Mouse (Mus musculus): Measurements from ENCODE around the gene Mical3. TPM values are rescaled to one million over a fixed set of nuclear protein-coding genes. Genes with fewer than 3 reads are reported as not detected.

Gene Mical3
- polyA plus RNA-seq, 1 experiment from 2014 or later = 51.7 TPM

GRCm38 (mm10) chr6:121143439-121143838 is 12.6 kb upstream of the Mical3 start:
- Histone ChIP-seq H3K27ac (replicated peaks; ENCODE audit: low read depth, low read length) (no peak overlapping the region), H3K36me3 (ENCODE audit: control insufficient read depth, insufficient read depth, low read length) (no peaks in the 10 kb centered on the region), H3K9ac (replicated peaks; ENCODE audit: low read length) (no peak overlapping the region), H3K4me3 (replicated peaks; ENCODE audit: low read depth, low read length) (no peak overlapping the region), H3K4me1 (ENCODE audit: control insufficient read depth, insufficient read depth, low read length) (peaks cover 3% of the 10 kb centered on the region; the same call in 1 of the 2 replicates), H3K4me2 (ENCODE audit: low read length) (no peak overlapping the region), H3K9me3 (ENCODE audit: control insufficient read depth, low read length) (no peaks in the 10 kb centered on the region), H3K27me3 (ENCODE audit: control insufficient read depth, insufficient read depth, low read length) (no peaks in the 10 kb centered on the region)
- no peak for DNase-seq
- ATAC-seq (ENCODE audit: low FRiP score, low TSS enrichment) = no peak
- WGBS = 88% methylated on average over 8 of the region's 8 CpGs

DNA sequence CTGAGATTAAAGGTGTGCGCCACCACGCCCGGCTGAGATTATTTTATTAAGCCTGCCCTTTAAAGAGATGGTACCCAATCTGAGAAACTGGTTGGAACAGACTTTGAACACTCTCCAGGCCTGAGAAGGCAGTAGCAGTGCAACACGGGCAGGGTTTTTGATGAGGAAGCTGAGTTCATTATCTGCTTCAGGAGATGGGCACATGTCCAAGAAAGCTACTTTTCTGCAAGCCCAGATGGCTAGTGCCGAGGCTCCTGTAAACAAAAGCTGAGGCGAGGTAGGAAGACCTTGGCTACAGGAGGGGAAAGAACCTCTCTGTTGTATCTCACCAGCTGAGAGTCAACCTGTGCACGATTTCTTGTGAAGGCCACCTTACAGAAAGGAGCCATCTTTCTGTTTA is 11.5 kb upstream of the Mical3 start:
- H3K9ac ChIP-seq (replicated peaks; ENCODE audit: low read length) = no peak overlapping the region
- ATAC-seq (ENCODE audit: low FRiP score, low TSS enrichment) (no peak), DNase-seq (no peak)
- 80% methylated on average over 7 of the region's 7 CpGs for WGBS
- no peaks in the 10 kb centered on the region for H3K27me3 ChIP-seq (ENCODE audit: control insufficient read depth, insufficient read depth, low read length)
- no peak overlapping the region for H3K4me2 ChIP-seq (ENCODE audit: low read length)
- H3K36me3 ChIP-seq (ENCODE audit: control insufficient read depth, insufficient read depth, low read length) = no peaks in the 10 kb centered on the region
- no peaks in the 10 kb centered on the region for H3K9me3 ChIP-seq (ENCODE audit: control insufficient read depth, low read length)
- no peak overlapping the region for H3K4me3 ChIP-seq (replicated peaks; ENCODE audit: low read depth, low read length)
- H3K27ac ChIP-seq (replicated peaks; ENCODE audit: low read depth, low read length) = no peak overlapping the region
- peaks cover 3% of the 10 kb centered on the region; the same call in 1 of the 2 replicates for H3K4me1 ChIP-seq (ENCODE audit: control insufficient read depth, insufficient read depth, low read length)

GRCm38 (mm10) chr6:121139271-121139670 is 8.5 kb upstream of the Mical3 start:
- H3K9me3 ChIP-seq (ENCODE audit: control insufficient read depth, low read length) = no peaks in the 10 kb centered on the region
- no peak for ATAC-seq (ENCODE audit: low FRiP score, low TSS enrichment)
- no peak overlapping the region for H3K4me3 ChIP-seq (replicated peaks; ENCODE audit: low read depth, low read length)
- no peak overlapping the region for H3K27ac ChIP-seq (replicated peaks; ENCODE audit: low read depth, low read length)
- 89% methylated on average over 1 of the region's 1 CpGs for WGBS
- no peak overlapping the region for H3K9ac ChIP-seq (replicated peaks; ENCODE audit: low read length)
- no peak for DNase-seq
- H3K4me1 ChIP-seq (ENCODE audit: control insufficient read depth, insufficient read depth, low read length) = no peaks in the 10 kb centered on the region
- H3K27me3 ChIP-seq (ENCODE audit: control insufficient read depth, insufficient read depth, low read length) = no peaks in the 10 kb centered on the region
- H3K4me2 ChIP-seq (ENCODE audit: low read length) = no peak overlapping the region
- no peaks in the 10 kb centered on the region for H3K36me3 ChIP-seq (ENCODE audit: control insufficient read depth, insufficient read depth, low read length)

- no peaks in the 10 kb centered on the region for H3K4me1 ChIP-seq (ENCODE audit: control insufficient read depth, insufficient read depth, low read length)
- DNase-seq (no peak), ATAC-seq (ENCODE audit: low FRiP score, low TSS enrichment) (no peak)
- H3K4me3 ChIP-seq (replicated peaks; ENCODE audit: low read depth, low read length) = no peak overlapping the region
- 89% methylated on average over 12 of the region's 12 CpGs for WGBS
- H3K36me3 ChIP-seq (ENCODE audit: control insufficient read depth, insufficient read depth, low read length) = no peaks in the 10 kb centered on the region
- no peaks in the 10 kb centered on the region for H3K9me3 ChIP-seq (ENCODE audit: control insufficient read depth, low read length)
- no peak overlapping the region for H3K9ac ChIP-seq (replicated peaks; ENCODE audit: low read length)
- no peak overlapping the region for H3K4me2 ChIP-seq (ENCODE audit: low read length)
- no peaks in the 10 kb centered on the region for H3K27me3 ChIP-seq (ENCODE audit: control insufficient read depth, insufficient read depth, low read length)
- H3K27ac ChIP-seq (replicated peaks; ENCODE audit: low read depth, low read length) = no peak overlapping the region
Measured at GRCm38 (mm10) chr6:121138338-121139040, 7.7 kb upstream of the Mical3 start.

DNA sequence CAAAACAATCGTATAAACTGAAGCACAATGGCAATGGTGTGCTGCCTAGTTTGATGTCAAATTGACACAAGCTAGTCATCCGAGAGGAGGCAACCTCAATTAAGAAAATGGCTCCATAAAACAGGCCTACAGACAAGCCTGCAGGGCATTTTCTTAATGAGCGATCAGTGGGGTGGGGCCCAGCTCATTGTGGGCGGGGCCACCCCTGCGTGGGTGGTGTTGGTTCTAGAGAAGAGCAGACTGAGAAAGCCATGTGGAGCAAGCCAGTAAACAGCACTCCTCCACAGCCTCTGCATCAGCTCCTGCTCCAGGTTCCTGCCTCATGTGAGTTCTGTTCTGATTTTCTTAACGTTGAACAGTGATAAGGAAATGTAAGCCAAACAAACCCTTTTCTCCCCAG is 6.4 kb upstream of the Mical3 start:
- 75% methylated on average over 6 of the region's 6 CpGs for WGBS
- Histone ChIP-seq H3K9ac (replicated peaks; ENCODE audit: low read length) (no peak overlapping the region), H3K27ac (replicated peaks; ENCODE audit: low read depth, low read length) (no peak overlapping the region), H3K4me2 (ENCODE audit: low read length) (no peak overlapping the region), H3K9me3 (ENCODE audit: control insufficient read depth, low read length) (no peaks in the 10 kb centered on the region), H3K4me1 (ENCODE audit: control insufficient read depth, insufficient read depth, low read length) (no peaks in the 10 kb centered on the region), H3K27me3 (ENCODE audit: control insufficient read depth, insufficient read depth, low read length) (no peaks in the 10 kb centered on the region), H3K4me3 (replicated peaks; ENCODE audit: low read depth, low read length) (no peak overlapping the region), H3K36me3 (ENCODE audit: control insufficient read depth, insufficient read depth, low read length) (no peaks in the 10 kb centered on the region)
- no peak for ATAC-seq (ENCODE audit: low FRiP score, low TSS enrichment)
- DNase-seq = no peak

- Histone ChIP-seq H3K27ac (replicated peaks; ENCODE audit: low read depth, low read length) (no peak overlapping the region), H3K36me3 (ENCODE audit: control insufficient read depth, insufficient read depth, low read length) (no peaks in the 10 kb centered on the region), H3K9ac (replicated peaks; ENCODE audit: low read length) (no peak overlapping the region), H3K4me1 (ENCODE audit: control insufficient read depth, insufficient read depth, low read length) (0 out of 2 replicates have a peak, but pooled peaks cover 6% of the 10 kb centered on the region), H3K27me3 (ENCODE audit: control insufficient read depth, insufficient read depth, low read length) (no peaks in the 10 kb centered on the region), H3K4me3 (replicated peaks; ENCODE audit: low read depth, low read length) (no peak overlapping the region), H3K4me2 (ENCODE audit: low read length) (no peak overlapping the region), H3K9me3 (ENCODE audit: control insufficient read depth, low read length) (no peaks in the 10 kb centered on the region)
- WGBS = 60% methylated on average over 5 of the region's 5 CpGs
- DNase-seq (no peak), ATAC-seq (ENCODE audit: low FRiP score, low TSS enrichment) (no peak)
Measured at GRCm38 (mm10) chr6:121134884-121135283, 4.1 kb upstream of the Mical3 start.

- Histone ChIP-seq H3K4me2 (ENCODE audit: low read length) (no peak overlapping the region), H3K27me3 (ENCODE audit: control insufficient read depth, insufficient read depth, low read length) (no peaks in the 10 kb centered on the region), H3K27ac (replicated peaks; ENCODE audit: low read depth, low read length) (no peak overlapping the region), H3K36me3 (ENCODE audit: control insufficient read depth, insufficient read depth, low read length) (no peaks in the 10 kb centered on the region), H3K4me1 (ENCODE audit: control insufficient read depth, insufficient read depth, low read length) (0 out of 2 replicates have a peak, but pooled peaks cover 6% of the 10 kb centered on the region), H3K9ac (replicated peaks; ENCODE audit: low read length) (no peak overlapping the region), H3K4me3 (replicated peaks; ENCODE audit: low read depth, low read length) (no peak overlapping the region), H3K9me3 (ENCODE audit: control insufficient read depth, low read length) (no peaks in the 10 kb centered on the region)
- no peak for ATAC-seq (ENCODE audit: low FRiP score, low TSS enrichment)
- no peak for DNase-seq
- 11% methylated on average over 3 of the region's 3 CpGs for WGBS
Measured at GRCm38 (mm10) chr6:121134249-121134648, 3.5 kb upstream of the Mical3 start.

DNA sequence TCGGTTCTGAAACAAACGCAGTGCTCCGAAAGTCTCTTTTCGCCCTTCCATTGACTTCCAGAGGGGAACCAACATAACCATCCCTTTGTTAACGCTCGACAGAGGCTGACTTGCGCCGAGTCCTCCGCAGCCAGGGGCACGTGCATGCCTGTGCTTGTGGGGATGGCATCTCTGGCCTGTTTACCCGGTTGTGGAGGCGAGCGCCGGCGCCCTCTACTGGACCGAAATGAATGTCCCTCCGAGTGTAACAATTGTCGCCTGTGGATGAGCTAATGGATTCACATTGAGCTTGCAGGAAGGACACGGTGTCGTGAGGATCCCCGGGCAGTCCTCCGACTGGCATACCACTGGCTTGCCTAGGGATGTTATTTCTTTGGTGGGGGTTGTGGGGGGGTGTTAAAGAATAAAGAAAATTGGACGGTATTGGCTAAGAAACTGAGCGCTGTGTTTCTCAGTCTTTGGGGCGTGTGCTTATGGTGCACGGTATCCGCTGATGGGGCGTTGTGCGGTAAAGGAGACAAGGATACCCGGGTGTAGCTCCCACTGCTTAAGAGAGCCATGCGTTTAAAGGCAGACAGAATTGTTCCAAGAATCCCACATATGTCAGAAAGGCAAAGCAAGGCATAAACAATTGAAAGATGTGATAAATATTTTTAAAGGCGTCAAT is 627 bp downstream of the Mical3 start:
- Histone ChIP-seq H3K4me1 (ENCODE audit: control insufficient read depth, insufficient read depth, low read length) (peaks cover 22% of the 10 kb centered on the region), H3K4me3 (replicated peaks; ENCODE audit: low read depth, low read length) (peak overlapping the region; percentile 48), H3K9ac (replicated peaks; ENCODE audit: low read length) (peak overlapping the region; percentile 78), H3K27ac (replicated peaks; ENCODE audit: low read depth, low read length) (peak overlapping the region; percentile 90), H3K4me2 (ENCODE audit: low read length) (peak overlapping the region; percentile 64), H3K27me3 (ENCODE audit: control insufficient read depth, insufficient read depth, low read length) (no peaks in the 10 kb centered on the region), H3K36me3 (ENCODE audit: control insufficient read depth, insufficient read depth, low read length) (no peaks in the 10 kb centered on the region), H3K9me3 (ENCODE audit: control insufficient read depth, low read length) (no peaks in the 10 kb centered on the region)
- peak; percentile 90 for ATAC-seq (ENCODE audit: low FRiP score, low TSS enrichment)
- WGBS = under 1% methylated on average over 32 of the region's 32 CpGs
- DNase-seq = peak; percentile 95

- Histone ChIP-seq H3K4me3 (replicated peaks; ENCODE audit: low read depth, low read length) (peak overlapping the region; percentile 48), H3K27ac (replicated peaks; ENCODE audit: low read depth, low read length) (peak overlapping the region; percentile 90), H3K9me3 (ENCODE audit: control insufficient read depth, low read length) (no peaks in the 10 kb centered on the region), H3K4me1 (ENCODE audit: control insufficient read depth, insufficient read depth, low read length) (peaks cover 22% of the 10 kb centered on the region), H3K27me3 (ENCODE audit: control insufficient read depth, insufficient read depth, low read length) (no peaks in the 10 kb centered on the region), H3K36me3 (ENCODE audit: control insufficient read depth, insufficient read depth, low read length) (no peaks in the 10 kb centered on the region), H3K4me2 (ENCODE audit: low read length) (peak overlapping the region; percentile 64), H3K9ac (replicated peaks; ENCODE audit: low read length) (peak overlapping the region; percentile 78)
- peak; percentile 81 for DNase-seq
- 7% methylated on average over 21 of the region's 21 CpGs for WGBS
- ATAC-seq (ENCODE audit: low FRiP score, low TSS enrichment) = peak; percentile 75
Measured at GRCm38 (mm10) chr6:121129506-121129905, 1.3 kb downstream of the Mical3 start.

Data from midbrain, embryonic 14.5 days (tissue).